Mouse (Mus musculus) embryo, embryonic 10.5 days (tissue): ENCODE measurements around the gene Parp3.

ENCODE experiments used
- DNase-seq: peaks from one replicate; pipeline ENCODE4 v3.0.0-alpha.2; 2015; ENCODE audit warnings: low spot score

Parp3 gene

DNA sequence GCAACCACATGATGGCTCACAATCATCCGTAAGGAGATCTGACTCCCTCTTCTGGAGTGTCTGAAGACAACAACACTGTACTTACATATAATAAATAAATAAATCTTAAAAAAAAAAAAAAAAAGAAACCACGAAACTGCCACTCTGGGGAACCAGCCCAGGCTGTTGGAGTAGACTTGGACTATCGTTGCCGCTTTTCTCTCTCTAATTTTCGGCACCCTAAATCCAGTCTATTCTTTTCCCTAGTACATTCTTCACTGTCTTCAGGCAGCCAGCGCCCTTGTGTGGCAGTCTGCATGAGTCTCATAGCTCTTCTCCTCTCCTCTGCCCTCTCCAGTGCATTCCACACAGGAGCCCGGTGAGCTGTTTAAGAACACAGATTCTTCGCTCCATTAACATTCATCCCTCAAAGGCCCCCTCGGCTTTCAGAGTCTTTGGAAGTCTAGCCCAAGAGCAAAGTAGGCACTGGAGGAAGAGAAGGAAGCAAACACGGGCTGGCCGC is 48.0 kb downstream of the Parp3 start:
- DNase-seq = no peak

DNA sequence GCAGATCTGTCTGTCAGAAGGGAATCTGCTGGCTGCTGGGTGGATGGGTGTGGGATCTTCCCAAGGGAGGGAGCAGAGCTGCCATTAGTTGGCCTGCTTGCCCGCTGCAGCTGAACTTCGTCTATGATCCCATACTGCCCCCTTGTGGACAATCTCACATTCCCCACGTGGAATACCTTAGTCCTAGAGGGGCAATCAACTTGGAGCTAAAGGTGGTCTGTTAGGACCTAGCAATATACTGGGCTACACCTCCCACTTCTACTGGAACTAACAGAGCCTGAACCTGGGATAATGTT is 54.9 kb downstream of the Parp3 start:
- DNase-seq = peak; percentile 96

DNA sequence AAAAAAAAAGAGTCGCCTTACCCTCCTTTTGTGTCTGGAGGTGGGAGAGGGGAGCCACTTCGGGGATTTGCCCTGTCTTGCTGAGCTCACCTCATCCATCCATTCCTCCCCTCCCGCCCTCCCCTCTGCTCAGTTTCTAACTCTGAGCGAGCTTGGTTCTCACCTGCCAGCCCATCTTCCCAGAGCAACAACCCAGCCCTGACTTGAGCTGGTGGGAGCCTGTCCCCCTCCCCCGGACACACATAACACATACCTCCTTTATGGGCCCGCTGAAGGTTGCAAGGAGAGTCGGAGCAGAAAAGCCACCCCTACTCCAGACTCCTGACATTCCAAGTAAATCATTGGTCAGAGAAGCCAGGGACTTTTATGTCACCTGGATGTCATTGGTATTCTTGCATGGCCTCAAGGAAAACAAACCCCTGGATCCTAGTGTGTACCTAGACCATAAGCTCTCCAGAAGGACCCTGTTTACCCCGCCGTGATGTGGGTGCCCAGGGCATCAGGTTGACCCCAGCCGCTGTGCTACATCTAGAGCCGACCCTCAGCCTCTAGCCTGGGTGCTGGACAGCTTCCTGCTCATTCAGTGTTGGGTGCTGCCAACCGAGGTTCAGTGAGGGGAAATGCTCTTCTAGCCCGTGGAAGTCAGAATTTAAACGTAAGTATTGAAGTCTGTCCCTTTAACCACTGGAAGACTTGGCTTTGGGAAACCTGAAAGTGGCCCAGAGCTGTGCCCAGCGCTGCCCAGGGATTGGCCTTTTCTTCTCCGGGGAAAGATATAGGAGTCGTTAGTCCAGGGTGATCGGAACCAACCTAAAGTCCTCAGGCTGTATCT is 55.5 kb downstream of the Parp3 start:
- peak; percentile 34 for DNase-seq

DNA sequence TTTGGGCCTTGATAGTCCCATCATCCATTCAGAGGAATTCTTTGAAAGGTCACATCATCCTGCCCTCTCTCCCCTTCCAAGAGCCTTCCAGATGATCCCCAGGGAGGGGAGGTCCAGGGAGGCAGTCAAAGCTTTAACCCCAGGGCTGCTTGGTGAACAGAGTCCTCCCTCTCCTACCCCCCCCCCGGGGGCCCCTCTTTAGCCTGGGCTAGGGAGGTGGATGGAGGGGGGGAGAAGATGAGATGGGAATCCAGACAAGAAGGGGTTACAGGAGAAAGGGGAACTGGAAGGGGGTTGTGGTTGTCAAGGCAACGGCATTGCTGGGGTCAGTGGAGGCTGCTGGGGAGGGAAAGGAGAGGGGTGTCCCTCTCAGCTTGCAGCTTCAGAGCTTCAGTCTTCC is 56.1 kb downstream of the Parp3 start:
- DNase-seq = peak; percentile 85
